Mouse (Mus musculus): ENCODE results near the gene Abca7. TPM values are rescaled to one million over a fixed set of nuclear protein-coding genes. Genes with fewer than 3 reads are reported as not detected.

Gene Abca7
- polyA plus RNA-seq, 1 experiment from 2014 or later, result 1.9 TPM

- WGBS, result 77% methylated on average over 36 of the region's 36 CpGs
- Histone ChIP-seq H3K4me2 (replicated peaks) (no peak overlapping the region), H3K9ac (no peak overlapping the region), H3K36me3 (peaks cover 79% of the 10 kb centered on the region), H3K9me3 (no peaks in the 10 kb centered on the region), H3K4me3 (no peak overlapping the region), H3K27me3 (peaks cover 15% of the 10 kb centered on the region), H3K27ac (no peak overlapping the region), H3K4me1 (peaks cover 13% of the 10 kb centered on the region; the same call in 1 of the 2 replicates)
- no peak for ATAC-seq (ENCODE audit: low FRiP score, low read depth)
Measured at GRCm38 (mm10) chr10:79976722-79977107, 19.6 kb upstream of the Abca7 start.

- Histone ChIP-seq H3K36me3 (peaks cover 79% of the 10 kb centered on the region), H3K9ac (no peak overlapping the region), H3K4me1 (peaks cover 16% of the 10 kb centered on the region), H3K4me2 (replicated peaks) (no peak overlapping the region), H3K27ac (no peak overlapping the region), H3K4me3 (no peak overlapping the region), H3K9me3 (no peaks in the 10 kb centered on the region), H3K27me3 (peaks cover 9% of the 10 kb centered on the region)
- WGBS, result 86% methylated on average over 27 of the region's 28 CpGs
- ATAC-seq (ENCODE audit: low FRiP score, low read depth), result no peak
Measured at GRCm38 (mm10) chr10:79977324-79977723, 19.0 kb upstream of the Abca7 start.

DNA sequence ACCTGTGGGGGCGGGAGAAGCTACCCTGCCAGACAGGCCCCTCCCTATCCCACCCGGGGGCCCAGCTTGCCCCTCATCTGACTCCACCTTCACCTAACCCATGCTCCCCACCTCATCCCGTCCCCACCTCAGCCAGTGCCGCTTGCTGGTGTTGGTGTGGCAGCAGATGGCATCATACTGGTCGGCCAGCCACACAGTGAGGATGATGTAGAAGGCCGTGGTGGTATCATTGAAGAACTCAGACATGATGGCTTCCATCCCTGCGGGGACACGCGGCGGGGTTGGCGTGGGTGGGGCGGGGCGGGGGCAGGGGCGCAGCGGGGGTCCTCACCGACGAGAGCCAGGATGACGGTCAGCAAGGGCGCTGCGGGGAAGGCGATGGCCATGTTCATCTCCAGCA is 18.2 kb upstream of the Abca7 start:
- WGBS, result 94% methylated on average over 20 of the region's 21 CpGs
- Histone ChIP-seq H3K4me3 (no peak overlapping the region), H3K36me3 (peaks cover 79% of the 10 kb centered on the region)

GRCm38 (mm10) chr10:79979401-79980155 is 16.7 kb upstream of the Abca7 start:
- peaks cover 67% of the 10 kb centered on the region for H3K36me3 ChIP-seq
- H3K27ac ChIP-seq, result no peak overlapping the region
- ATAC-seq (ENCODE audit: low FRiP score, low read depth), result no peak
- H3K27me3 ChIP-seq, result no peaks in the 10 kb centered on the region
- peaks cover 29% of the 10 kb centered on the region for H3K4me1 ChIP-seq
- 92% methylated on average over 22 of the region's 22 CpGs for WGBS
- peak overlapping the region; percentile 19; the same call in 1 of the 2 replicates for H3K9ac ChIP-seq
- H3K4me3 ChIP-seq, result no peak overlapping the region
- H3K9me3 ChIP-seq, result no peaks in the 10 kb centered on the region
- H3K4me2 ChIP-seq (replicated peaks), result no peak overlapping the region

More for the DNA sequence above, 18.2 kb upstream of the Abca7 start:
- Histone ChIP-seq H3K4me1 (peaks cover 23% of the 10 kb centered on the region), H3K27ac (no peak overlapping the region), H3K4me2 (replicated peaks) (no peak overlapping the region), H3K9me3 (no peaks in the 10 kb centered on the region), H3K27me3 (peaks cover 1% of the 10 kb centered on the region; the same call in 1 of the 2 replicates), H3K9ac (no peak overlapping the region)
- no peak for ATAC-seq (ENCODE audit: low FRiP score, low read depth)

GRCm38 (mm10) chr10:79983205-79983604 is 13.1 kb upstream of the Abca7 start:
- WGBS, result 76% methylated on average over 5 of the region's 5 CpGs
- peaks cover 55% of the 10 kb centered on the region for H3K4me1 ChIP-seq
- peak overlapping the region; percentile 89 for H3K4me2 ChIP-seq (replicated peaks)
- peak overlapping the region; percentile 92 for H3K9ac ChIP-seq
- H3K27ac ChIP-seq, result no peak overlapping the region
- no peaks in the 10 kb centered on the region for H3K9me3 ChIP-seq
- H3K4me3 ChIP-seq, result peak overlapping the region; percentile 74
- ATAC-seq (ENCODE audit: low FRiP score, low read depth), result no peak
- peaks cover 32% of the 10 kb centered on the region for H3K36me3 ChIP-seq
- no peaks in the 10 kb centered on the region for H3K27me3 ChIP-seq

GRCm38 (mm10) chr10:79983670-79984069 is 12.6 kb upstream of the Abca7 start:
- under 1% methylated on average over 21 of the region's 21 CpGs for WGBS
- H3K36me3 ChIP-seq, result peaks cover 28% of the 10 kb centered on the region
- H3K27me3 ChIP-seq, result no peaks in the 10 kb centered on the region
- H3K4me3 ChIP-seq, result peak overlapping the region; percentile 74
- no peaks in the 10 kb centered on the region for H3K9me3 ChIP-seq
- H3K4me1 ChIP-seq, result peaks cover 57% of the 10 kb centered on the region
- H3K27ac ChIP-seq, result peak overlapping the region; percentile 96
- peak overlapping the region; percentile 89 for H3K4me2 ChIP-seq (replicated peaks)
- ATAC-seq (ENCODE audit: low FRiP score, low read depth), result no peak
- H3K9ac ChIP-seq, result peak overlapping the region; percentile 92

DNA sequence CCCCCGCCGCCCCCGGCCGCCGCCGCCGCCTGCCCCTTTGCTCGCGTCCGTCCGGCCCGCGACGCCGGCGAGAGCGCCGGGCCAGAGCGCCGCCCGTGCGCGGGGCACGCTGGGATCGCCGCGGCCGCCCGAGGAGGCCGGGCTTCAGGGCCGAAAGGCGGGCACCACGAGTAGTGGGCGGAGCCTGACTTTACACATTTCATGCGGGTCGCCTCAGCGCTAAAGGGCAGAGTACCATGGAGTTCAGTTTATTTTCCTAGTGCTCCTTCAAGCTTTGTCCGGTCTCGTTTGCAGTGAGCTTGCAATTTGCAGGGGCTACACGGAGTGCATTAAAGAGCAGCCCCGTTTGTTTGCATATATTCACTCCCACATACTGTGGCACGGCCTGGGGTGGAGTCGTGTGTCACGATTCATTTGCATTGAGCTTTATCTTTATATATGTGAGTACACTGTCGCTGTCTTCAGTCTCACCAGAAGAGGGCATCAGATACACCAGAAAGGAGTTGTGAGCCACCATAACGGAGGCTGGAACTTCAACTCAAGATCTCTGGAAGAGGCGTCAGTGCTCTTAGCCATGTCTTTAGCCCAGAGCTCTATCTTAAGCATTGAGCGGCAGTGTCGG is 12.0 kb upstream of the Abca7 start, which contains the start of gene Tmem259:
Gene Tmem259, minus strand, starts transcription at position 136 of the 622 bp plus-strand sequence.
- Histone ChIP-seq H3K9ac (peak within 1 kb of the TSS; percentile 92), H3K9me3 (no peaks in the 10 kb centered on the region), H3K27ac (peak within 1 kb of the TSS; percentile 97), H3K4me3 (peak within 1 kb of the TSS; percentile 74), H3K4me1 (peaks cover 63% of the 10 kb centered on the region), H3K27me3 (no peaks in the 10 kb centered on the region), H3K4me2 (replicated peaks) (peak within 1 kb of the TSS; percentile 89), H3K36me3 (peaks cover 21% of the 10 kb centered on the region)
- ATAC-seq (ENCODE audit: low FRiP score, low read depth), result peak; percentile 77
- whole genome bisulfite sequencing, result 0% methylated on average over 32 of the region's 49 CpGs

DNA sequence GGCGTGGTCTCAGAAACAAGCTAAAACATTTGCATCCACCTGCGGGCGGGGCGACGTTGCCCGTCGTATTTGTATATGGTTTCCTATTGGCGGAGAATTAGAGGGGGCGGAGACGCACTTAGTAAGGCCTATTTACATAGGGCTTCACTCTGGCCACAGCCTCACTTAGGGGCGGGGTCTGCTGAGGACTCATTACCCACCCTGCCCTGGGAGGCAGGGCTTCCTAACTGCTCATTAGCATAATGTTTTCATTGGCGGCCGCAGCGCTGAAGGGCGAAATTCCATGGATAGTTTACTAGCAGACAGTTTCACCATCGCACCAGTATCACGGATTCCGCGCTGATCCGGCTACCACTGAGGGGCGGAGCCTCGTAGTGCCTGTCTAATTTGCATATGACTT is 11.4 kb upstream of the Abca7 start:
- Histone ChIP-seq H3K9ac (peak overlapping the region; percentile 92), H3K27ac (peak overlapping the region; percentile 97), H3K27me3 (no peaks in the 10 kb centered on the region), H3K9me3 (no peaks in the 10 kb centered on the region), H3K36me3 (peaks cover 18% of the 10 kb centered on the region), H3K4me3 (peak overlapping the region; percentile 74), H3K4me2 (replicated peaks) (peak overlapping the region; percentile 89), H3K4me1 (peaks cover 69% of the 10 kb centered on the region)
- ATAC-seq (ENCODE audit: low FRiP score, low read depth), result peak; percentile 93
- under 1% methylated on average over 22 of the region's 22 CpGs for WGBS

- Histone ChIP-seq H3K27ac (peak overlapping the region; percentile 97), H3K27me3 (no peaks in the 10 kb centered on the region), H3K36me3 (peaks cover 11% of the 10 kb centered on the region), H3K4me1 (peaks cover 71% of the 10 kb centered on the region), H3K9ac (peak overlapping the region; percentile 75), H3K4me2 (replicated peaks) (peak overlapping the region; percentile 89), H3K9me3 (no peaks in the 10 kb centered on the region), H3K4me3 (peak overlapping the region; percentile 74)
- ATAC-seq (ENCODE audit: low FRiP score, low read depth), result no peak
- WGBS, result 5% methylated on average over 35 of the region's 35 CpGs
Measured at GRCm38 (mm10) chr10:79985334-79986231, 10.7 kb upstream of the Abca7 start.

GRCm38 (mm10) chr10:79986232-79986878 is 9.9 kb upstream of the Abca7 start:
- WGBS, result 45% methylated on average over 6 of the region's 6 CpGs
- Histone ChIP-seq H3K4me2 (replicated peaks) (peak overlapping the region; percentile 89), H3K9ac (peak overlapping the region; percentile 65; the same call in 1 of the 2 replicates), H3K4me3 (peak overlapping the region; percentile 74), H3K4me1 (peaks cover 63% of the 10 kb centered on the region), H3K27ac (peak overlapping the region; percentile 88; the same call in 1 of the 2 replicates), H3K27me3 (no peaks in the 10 kb centered on the region), H3K9me3 (peaks cover 6% of the 10 kb centered on the region), H3K36me3 (peaks cover 11% of the 10 kb centered on the region)
- no peak for ATAC-seq (ENCODE audit: low FRiP score, low read depth)

- peak overlapping the region; percentile 89 for H3K4me2 ChIP-seq (replicated peaks)
- WGBS, result 6% methylated on average over 11 of the region's 11 CpGs
- ATAC-seq (ENCODE audit: low FRiP score, low read depth), result no peak
- peak overlapping the region; percentile 5; the same call in 1 of the 2 replicates for H3K4me3 ChIP-seq
- H3K36me3 ChIP-seq, result peaks cover 14% of the 10 kb centered on the region
- no peaks in the 10 kb centered on the region for H3K27me3 ChIP-seq
- peak overlapping the region; percentile 88 for H3K27ac ChIP-seq
- peaks cover 10% of the 10 kb centered on the region for H3K9me3 ChIP-seq
- H3K9ac ChIP-seq, result 0 out of 2 replicates have a peak overlapping the region, but pooled peaks have one; percentile 90
- H3K4me1 ChIP-seq, result peaks cover 58% of the 10 kb centered on the region
Measured at GRCm38 (mm10) chr10:79986963-79987362, 9.3 kb upstream of the Abca7 start.

Measured in limb, embryonic 13.5 days (tissue).